Mouse (Mus musculus) mouse embryonic stem cell (cell line): ENCODE data around the gene Slc30a4.

Experiments used
- in situ Hi-C, 2 experiments: fragments of 300-500 bp; cut with MboI; formaldehyde crosslinking; loops; 1 replicate in 1 of 2; 3 replicates in 1 of 2; pipeline ENCODE4 v1.14.3; 2019 to 2020; ENCODE audit warnings: low sequenced_read_pairs in 2 of 2, low pct_unique_long_range_greater_than_20kb in 1 of 2, mixed read lengths in 1 of 2; ENCODE audit not compliant: unreplicated experiment in 1 of 2

Slc30a4 gene

DNA sequence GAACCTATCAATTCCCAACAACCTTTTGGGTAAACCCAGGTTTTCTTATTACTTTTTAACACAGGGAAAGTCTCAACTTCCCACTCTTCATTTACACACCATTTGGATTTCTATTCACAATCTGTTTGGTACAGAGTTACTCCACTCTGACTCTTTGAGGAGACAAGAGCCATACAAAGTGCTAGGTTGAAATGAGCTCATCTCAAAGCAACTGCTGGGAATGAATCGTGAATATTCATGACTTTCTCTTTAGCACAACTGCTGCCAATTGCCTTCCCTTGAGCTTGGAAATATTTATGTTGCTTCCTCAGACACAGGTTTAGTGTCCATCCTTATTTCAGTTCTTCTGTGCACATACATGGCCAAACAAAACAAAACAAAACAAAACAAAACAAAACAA is 18.8 kb downstream of the Slc30a4 start:
- in situ Hi-C loops, result no loop called here

DNA sequence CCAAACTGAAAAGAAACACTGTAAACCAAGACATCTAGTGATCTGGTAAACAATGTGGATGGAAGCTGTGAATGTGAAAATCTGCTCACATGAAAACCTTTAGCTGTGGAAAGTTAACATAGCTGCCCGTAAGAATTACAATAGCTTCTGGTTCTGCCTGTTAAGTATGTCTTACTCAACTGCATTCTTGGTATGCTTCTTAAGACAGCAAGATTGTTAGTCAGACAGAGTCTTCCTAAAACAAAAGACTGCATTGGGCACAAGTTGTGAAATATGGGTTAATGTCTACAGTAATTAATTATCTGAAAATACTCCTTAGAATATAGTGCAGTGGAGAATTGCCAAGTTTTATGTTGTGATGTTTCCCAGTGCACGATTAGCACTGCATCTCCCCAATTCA is 19.9 kb downstream of the Slc30a4 start:
- in situ Hi-C loops, result no loop called here

- in situ Hi-C loops, result no loop called here
These were observed 20.9 kb downstream of the Slc30a4 start for GRCm38 (mm10) chr2:122681379-122682137.

DNA sequence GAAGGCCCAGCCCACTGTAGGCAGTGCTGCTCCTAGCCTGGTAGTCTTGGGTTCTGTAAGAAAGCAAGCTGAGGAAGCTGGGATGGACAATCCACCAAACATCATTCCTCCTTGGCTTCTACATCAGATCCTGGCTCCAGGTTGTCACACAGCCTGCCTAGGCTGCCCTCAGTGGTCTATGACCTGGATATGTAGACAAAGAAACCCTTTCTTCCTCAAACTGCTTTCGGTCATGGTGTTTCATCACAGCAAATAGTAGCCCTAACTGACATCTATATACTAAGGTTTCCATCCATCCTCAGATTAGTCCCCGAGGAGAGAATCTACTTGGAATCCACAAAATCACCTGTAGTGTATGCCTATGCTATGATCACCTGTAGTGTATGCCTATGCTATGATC is 27.3 kb downstream of the Slc30a4 start:
- in situ Hi-C loops, result no loop called here

- in situ Hi-C loops, result no loop called here
These were observed 29.6 kb downstream of the Slc30a4 start for GRCm38 (mm10) chr2:122672841-122673240.

- in situ Hi-C loops, result no loop called here
These were observed 30.7 kb downstream of the Slc30a4 start for GRCm38 (mm10) chr2:122671714-122672113.

- in situ Hi-C loops, result no loop called here
These were observed 34.6 kb downstream of the Slc30a4 start for GRCm38 (mm10) chr2:122667856-122668255.

DNA sequence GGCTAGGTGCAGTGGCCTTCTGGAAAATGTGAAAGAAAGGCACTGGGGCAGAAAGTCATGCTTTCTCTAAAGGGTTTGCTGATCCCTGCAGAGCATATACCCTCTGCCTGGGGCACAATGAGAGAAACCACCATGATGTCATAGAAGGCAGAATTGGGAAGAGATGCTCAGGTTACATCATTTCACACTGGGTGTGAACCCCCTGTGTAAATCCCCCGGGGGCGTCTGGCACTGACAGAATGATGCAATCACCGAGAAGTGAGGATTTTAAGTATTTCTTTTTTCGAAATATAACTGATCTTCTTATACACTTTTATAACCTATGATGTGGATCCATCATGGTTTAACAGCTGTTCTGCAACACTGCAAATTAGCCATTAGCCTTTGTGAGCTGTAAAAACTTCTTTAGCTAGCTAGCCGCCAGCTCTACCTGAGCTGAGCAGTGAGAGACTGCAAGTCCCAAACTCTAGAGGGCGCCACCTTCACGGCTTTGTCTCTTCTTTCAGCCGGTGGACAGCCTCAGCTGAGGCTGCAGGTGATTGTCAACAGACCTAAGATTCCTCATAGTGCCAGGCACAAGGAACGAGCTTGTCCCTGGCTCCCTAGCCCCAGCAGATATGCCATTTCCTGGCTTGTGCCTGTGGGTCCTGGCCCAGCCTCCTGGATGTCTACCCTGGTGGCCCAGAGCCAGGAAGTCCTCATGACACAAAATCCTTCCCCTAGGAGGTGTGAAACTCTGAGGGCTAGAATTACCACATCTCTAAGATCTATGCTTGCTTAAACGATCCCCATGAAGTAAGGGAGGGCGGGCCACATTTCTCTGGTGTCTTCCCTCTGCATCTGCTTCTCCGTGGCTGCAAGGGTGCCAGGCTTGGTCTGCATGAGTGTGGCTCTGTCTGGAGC is 36.2 kb downstream of the Slc30a4 start:
- in situ Hi-C loops, result no loop called here

DNA sequence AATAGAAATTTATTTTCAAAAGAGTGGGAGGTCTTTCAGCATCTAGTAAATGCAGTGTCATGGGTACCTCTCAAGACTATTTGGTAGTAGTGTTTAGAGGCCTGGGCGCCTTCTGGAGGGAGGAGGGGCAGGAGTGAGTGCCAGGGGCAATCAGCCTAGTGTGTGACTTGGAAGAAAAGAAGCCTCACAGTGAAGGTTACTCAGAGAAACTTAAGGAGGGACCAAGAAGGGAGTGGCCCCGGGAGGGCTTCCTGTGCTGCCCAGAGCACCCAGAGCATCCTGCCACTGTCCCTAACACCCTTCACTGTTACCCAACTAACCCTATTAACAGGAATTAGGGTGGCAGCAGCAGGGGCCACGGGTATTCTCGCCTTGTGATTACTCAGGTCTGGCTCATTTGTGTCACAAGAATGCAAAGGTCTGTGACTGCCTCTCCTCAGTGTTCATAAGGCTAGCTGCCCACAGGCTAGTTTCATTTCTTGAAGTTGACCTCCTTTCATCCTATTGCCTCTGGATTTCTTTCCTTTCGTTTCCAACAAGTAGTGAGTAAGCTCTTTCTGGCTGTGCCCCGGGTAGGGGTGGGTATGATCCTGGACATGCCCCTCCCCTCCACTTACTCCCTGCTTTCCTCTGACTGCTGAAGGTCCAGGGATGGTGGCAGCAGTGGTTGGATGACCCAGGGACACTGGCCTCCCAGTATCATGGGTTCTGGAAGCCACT is 37.0 kb downstream of the Slc30a4 start:
- in situ Hi-C loops, result no loop called here

- in situ Hi-C loops, result no loop called here
These were observed 42.6 kb downstream of the Slc30a4 start for GRCm38 (mm10) chr2:122659825-122660224.

DNA sequence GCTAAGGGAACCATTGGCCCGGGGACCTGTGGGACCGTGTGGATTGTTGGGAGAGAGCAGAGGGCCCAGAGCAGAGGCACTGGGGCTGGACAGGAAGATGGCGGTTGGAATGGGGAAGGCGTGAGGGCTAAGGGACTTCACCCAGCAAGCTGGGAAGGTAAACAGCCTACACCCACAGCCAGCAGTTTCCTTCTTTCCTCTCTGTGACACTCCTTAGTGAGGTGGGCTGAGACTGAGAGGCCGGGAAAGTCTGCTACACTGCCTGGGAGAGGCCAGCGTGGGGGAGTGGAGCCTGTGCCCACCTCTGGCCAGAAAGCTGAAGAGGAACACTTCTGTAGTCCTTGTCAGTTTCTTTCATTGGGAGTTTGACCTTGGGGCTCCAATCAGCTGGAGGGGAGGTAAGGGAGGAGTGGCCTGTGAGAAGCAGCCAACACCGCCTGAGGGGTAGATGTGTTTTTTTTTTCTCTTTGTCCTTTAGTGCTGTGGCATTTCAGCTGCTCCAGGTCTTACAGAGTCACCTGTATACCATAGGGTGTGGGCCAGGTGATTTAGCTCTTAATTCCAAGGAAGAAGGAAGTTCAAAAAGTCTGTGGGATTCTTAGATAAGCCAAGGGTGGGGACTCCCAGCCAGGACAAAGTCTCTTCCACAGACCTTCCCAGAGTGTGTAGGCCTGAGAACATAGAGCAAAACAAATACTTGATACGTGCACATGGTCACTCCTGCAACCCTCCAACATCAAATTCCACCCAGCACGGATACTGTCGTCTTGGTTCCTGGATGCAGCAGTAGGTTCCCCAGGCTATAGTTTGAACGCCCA is 44.5 kb downstream of the Slc30a4 start:
- in situ Hi-C loops, result no loop called here

GRCm38 (mm10) chr2:122656767-122657166 is 45.7 kb downstream of the Slc30a4 start:
- in situ Hi-C loops, result no loop called here

DNA sequence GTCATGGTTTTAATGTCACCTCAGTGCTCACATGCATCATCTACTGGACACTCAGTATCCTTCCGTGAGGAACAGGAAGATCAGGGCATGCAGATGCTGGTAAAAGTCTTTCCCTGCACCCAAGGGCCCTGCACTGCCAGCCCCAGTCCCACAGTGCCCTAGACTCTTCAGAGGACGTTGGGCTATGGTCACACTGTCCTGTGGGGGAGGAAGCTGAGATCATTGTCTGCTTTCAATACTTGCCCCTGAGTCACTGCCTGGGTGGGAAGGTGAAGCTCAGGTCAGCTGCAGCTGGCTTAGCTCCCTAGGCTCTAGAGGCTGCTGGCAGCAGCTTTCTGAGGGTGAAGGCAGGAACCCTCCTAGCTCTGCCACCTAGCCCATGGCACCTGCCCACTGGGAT is 46.4 kb downstream of the Slc30a4 start:
- in situ Hi-C loops, result no loop called here

DNA sequence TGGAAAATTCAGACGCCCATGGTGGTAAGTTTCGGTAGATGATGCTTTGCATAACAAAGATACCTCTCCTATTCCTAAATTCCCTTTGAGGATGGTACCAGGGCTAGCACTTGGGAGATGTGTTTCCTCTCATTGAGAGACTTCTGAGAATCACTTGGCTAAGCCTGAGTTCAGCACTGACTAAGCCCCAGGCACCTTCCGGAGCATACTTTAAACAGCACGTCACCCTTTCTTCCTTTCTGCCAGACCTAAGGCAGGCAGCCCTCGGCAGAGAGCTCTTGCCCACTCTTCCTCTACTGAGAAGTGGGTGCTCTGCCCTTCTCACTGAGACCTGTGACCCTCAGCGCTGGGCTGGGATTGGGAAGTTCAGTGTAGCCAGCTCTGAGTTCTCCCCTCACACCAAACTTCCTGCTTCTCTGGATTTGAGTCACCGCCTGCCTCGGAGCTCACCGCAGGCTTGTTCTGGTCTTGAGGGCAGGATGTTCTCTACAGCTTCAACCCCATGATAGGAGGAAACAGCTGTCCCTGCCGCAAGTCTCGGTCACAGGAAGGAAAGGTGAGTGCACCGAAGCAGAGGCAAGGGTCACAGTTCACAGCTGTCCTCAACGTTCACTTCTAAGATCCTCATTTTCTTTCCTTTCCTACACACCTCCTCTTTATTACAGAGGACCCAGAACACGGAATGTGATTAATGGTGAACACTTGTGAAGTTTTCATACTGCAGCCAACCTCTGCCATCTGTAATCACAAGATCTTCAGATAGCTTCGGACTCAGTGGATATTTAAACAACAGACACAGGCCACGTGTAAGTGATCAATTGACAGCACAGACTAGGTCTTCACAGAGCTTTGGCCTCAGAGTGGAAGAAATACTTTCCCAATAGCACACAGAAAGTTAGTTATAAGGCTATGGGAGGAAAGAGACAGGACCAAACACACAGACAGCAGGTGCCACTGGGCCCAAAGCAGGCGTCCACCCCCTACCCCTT is 50.1 kb downstream of the Slc30a4 start:
- in situ Hi-C loops, result no loop called here

DNA sequence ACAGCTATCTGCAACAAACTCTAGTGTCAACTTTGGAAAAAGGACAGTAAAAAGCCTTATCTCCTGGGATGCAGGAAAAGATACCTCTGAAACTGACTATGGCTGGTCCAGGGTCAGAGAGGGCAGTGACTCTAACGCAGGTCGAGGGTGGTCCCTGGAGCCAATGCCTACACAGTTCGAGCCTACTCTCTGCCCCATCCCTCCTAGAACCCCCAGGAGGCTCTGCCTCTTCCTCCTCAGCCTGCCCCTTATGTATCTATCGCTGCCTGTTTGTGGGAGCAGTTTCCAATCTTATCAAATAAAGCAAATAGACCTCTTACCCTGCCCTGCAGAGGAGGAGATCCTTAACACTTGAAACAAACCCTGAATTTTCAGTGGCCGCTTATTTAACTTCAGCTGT is 63.8 kb downstream of the Slc30a4 start:
- in situ Hi-C loops, result loop anchor here in 1 of 2 experiments (10.0 kb wide), 1 partner anchor 116 kb away; no protein-coding TSS in a partner anchor

GRCm38 (mm10) chr2:122638029-122638428 is 64.4 kb downstream of the Slc30a4 start:
- in situ Hi-C loops, result loop anchor here in 1 of 2 experiments (10.0 kb wide), 1 partner anchor 117 kb away; no protein-coding TSS in a partner anchor

DNA sequence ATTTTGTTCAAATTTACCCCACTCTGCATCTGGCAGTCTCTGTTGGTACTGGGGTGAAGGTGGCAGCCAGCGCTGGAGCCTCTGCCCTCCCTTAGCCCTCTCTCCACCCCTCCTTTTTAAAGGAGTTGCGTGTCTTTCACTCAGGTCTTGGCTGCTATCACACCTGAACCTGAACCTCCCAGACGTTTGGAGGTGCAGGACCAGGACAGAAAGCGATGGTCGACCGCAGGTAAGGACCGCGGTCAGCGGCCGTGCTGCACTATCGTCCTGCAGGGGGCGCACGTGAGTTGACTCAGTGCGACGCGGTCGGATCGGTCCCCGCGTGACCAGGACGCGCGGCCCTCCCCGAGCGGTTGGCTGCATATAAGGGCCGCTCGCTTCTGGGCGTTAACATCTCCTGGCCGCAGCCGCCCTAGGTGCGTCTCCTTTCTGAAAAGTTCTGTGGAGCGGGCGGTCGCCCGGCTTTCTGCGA is 64.9 kb downstream of the Slc30a4 start:
- in situ Hi-C loops, result loop anchor here in 1 of 2 experiments (10.0 kb wide), 1 partner anchor 117 kb away; no protein-coding TSS in a partner anchor
